Mouse (Mus musculus): Measurements from ENCODE around the gene Mcm10.

Gene Mcm10

DNA sequence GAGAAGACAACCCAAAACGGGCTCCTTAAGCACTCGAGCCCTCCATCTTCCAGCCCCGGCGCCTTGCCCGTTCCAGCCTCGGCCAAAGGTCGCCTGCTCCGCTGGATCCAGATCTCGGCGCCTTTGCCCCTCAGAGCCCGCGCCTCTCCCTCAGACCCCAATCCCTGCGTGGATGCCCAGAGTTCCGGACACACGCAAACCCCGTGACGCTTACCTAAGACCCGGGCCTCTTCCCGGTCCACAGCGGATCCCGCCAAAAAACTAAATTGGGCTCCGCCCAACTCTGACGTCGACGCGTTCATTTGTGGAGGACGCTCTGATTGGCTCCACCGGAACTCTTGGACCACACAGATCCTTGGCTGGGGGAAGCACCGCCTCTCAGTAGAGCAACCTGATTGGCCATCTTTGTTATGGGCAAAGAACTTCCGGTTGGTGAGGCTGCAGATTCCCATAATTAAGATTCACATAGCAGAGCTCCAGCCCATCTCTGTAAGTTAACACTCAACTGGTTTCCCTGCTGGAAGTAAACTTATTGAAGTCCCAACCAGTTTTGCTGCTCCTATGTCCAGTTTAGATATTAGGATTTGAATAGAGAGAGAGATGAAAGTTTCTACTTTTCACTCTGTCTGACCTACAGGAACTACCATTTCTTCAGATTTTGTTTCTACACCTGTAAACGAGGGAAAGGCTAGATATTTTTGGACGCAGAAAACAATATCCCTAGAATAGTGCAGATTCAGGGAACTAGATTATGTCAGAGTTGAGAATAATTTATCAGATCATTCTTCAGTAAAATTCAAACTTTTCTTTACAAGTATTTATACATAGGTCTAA is at the start of gene Mcm10:
Gene Mcm10 (minus strand): TSS at position 301 of the 834 bp plus-strand sequence.
- DNase-seq = peak; percentile 83

GRCm38 (mm10) chr2:5061133-5061708 is 48.6 kb upstream of the Mcm10 start:
- DNase-seq = no peak

DNA sequence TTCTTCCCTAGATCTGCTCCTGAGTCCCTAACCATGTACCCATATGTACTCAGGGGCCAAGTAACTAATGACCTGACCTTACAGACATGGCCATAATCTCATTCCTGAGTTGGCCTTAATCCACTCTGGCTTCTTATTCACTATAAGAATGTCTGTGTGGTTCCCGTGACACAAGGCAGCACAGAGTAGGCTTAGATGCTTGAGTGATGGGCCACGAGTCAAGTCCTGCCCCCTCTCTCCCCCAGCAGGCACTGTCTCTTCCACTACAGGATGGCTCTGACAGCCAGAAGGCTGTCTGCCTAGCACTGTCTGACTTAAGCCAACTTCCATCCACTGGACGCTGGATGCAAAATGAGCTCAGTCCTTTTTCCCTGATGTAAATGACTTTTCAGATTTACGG is 47.4 kb upstream of the Mcm10 start:
- DNase-seq = no peak

GRCm38 (mm10) chr2:5058436-5058835 is 45.8 kb upstream of the Mcm10 start:
- DNase-seq = no peak

GRCm38 (mm10) chr2:5050562-5050961 is 38.0 kb upstream of the Mcm10 start:
- no peak for DNase-seq

- DNase-seq = no peak
These were observed 34.4 kb upstream of the Mcm10 start for GRCm38 (mm10) chr2:5047016-5047415.

GRCm38 (mm10) chr2:5045269-5045965 is 32.8 kb upstream of the Mcm10 start:
- no peak for DNase-seq

- no peak for DNase-seq
These were observed 31.7 kb upstream of the Mcm10 start for GRCm38 (mm10) chr2:5044321-5044720.

GRCm38 (mm10) chr2:5043476-5043761 is 30.8 kb upstream of the Mcm10 start:
- DNase-seq = no peak

- no peak for DNase-seq
These were observed 30.3 kb upstream of the Mcm10 start for GRCm38 (mm10) chr2:5042616-5043475.

DNA sequence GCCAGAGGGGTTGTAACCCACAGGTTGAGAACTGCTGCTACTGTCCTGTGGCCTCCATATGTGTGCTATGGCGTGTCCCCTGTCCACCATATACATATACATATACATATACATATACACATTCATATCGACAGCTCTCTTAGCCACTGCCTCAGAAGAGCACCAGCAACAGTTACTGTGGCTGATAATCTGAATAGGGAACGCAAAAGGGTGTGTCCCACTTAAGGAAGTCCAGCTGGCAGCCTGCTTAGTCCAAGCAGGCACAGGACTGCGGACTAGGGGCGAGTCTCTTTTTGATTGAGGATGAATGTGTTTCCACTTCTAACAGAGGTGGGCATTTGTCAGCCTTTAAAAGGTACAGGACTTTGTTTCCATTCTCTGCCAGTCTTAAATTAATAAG is 29.3 kb upstream of the Mcm10 start:
- DNase-seq = no peak

DNA sequence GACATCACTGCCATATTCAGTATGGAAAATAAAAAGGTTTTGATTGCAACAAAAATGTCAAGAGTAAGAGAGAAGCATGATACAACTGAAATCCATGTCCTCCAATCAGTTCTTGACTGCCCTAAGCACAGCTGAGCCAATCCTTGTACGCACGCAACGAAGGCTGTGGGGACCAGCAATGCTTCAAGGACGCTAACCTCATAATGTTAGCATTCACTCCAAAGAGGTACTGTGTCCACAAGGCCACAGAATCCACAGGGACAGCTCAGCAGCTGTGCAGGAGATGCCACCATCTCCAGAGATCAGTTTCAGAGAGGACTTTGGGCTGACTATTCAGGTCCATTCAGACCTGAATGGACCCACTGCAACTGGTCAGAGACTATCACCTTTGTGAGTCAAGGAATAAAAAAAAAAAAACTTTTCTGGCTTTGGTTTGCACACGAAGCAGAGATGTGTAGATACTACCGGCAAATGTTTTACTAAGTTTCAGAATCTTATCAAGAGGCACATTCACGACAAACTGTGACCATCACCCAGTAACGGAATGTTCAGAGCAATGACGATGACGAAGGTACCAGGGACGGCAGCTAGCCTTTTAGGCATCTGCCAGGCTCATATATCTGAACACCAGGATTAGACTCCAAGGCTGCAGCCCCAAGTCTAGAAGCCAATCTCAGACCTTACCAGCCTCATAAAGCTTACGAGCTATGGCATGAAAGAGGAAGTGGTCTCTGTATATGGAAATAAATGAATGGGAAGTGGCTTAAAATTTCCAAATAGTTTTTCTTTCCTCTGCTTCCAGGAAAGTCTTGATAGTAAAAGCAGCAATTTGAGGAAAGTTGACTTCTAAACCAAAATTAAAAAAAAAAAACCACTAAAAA is 27.9 kb upstream of the Mcm10 start:
- DNase-seq = no peak

DNA sequence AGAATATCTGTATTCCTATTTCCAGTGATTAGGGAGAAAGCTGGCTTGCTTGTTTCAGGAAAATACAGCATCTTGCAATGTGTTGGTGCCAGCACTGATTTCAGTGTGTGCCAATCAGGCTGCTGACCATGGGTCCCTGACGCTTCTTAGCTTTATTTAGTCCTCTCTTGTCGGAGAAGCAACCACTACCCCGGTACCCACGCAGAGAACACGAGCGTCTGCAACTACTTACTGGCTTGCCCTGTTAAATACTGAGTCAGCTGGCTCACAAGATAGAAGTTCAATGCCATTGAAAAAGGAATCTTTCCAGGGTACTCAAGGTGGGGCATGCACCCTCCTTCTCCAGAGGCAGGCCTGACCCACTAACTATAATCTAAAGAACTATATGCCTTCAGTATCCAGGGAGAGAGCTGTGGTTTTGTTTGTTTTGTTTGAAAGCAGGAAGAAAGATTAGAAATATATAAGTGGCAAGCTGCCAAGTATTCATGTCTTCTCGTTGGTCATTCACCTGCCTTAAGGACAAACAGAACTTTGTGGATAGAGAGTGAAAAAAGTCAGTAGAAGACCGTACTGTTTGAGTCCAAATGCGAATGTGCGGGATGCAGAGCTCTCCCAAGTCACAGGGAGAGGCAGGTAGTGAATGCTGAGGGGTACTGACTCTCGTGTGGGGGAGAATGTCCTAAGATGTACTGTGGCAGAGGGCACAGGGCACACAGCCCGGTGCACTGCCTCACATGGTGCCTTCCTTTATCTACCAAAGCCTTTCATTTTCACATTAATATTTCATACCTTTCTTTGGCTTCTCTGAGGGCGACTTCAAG is 27.0 kb upstream of the Mcm10 start:
- no peak for DNase-seq

- DNase-seq = peak; percentile 84
These were observed 25.7 kb upstream of the Mcm10 start for GRCm38 (mm10) chr2:5038320-5038719.

DNA sequence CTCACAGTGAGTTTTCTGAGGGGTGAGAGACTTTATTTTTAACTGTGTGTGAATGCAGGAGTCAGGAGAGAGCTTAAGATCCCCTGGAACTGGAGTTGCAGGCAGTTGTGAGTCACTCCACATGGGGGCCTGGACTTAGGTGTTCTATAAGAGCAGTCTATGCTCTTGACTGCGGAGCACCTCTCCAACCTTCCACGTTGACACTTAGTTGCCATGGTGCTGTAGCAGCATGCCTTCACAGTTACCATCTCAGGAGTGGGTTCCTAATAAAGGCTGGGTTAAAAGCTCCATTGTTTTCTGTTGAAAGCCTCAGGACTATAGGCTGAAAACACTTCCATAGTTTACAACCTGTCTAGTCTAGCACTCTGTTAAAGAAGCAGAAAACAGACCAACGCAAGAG is 24.8 kb upstream of the Mcm10 start:
- no peak for DNase-seq

DNA sequence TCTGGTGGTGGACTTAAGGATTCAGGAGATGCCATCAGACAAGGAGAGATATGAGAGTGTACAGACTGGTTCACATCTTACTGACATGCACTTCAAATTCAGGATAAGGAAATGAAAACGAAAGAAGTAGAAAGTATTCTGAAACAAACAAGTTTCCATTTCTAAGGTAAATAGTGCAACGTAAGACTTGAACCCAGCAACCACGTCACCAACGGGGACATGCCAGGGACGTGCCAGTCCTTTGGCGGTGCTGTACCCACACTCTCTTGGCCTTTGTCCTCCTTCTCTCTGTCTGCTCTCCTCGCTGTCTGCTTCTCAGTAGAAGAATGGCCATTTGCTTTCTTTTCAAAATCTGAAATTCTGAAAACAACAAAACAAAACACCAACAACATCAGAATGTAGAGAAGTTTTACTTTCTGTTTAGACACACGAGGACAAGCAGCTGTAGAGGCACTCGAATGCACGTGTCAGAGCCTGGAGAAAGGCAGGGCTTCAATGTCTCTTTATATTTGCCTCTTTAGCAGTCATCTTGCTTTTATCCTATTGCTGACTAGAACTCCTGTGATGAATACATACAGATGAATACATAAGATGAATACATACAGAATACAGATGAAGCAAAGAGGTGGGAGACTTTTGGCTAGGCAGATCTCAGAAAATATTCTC is 24.0 kb upstream of the Mcm10 start:
- no peak for DNase-seq

GRCm38 (mm10) chr2:5035241-5035640 is 22.6 kb upstream of the Mcm10 start:
- no peak for DNase-seq

DNA sequence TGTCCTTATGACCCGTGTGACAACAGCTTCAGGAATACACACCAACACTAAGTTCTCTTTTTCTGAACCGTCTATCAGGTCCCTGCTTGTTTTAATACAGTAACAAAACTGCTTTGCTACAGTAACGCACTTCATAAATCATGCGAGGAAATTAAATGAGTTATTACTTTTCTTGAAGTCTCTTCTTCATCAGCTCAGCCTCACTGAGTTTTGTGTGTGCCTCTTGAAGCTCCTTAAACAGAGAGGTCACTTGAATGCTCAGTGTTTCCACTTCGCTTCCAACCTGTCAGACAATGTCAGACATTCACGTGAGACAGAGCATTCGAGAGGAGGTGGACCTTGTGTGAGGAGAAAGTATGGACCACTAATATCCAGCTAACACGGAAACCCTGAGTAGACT is 22.2 kb upstream of the Mcm10 start:
- DNase-seq = no peak

- DNase-seq = no peak
These were observed 21.2 kb upstream of the Mcm10 start for GRCm38 (mm10) chr2:5033546-5034420.

GRCm38 (mm10) chr2:5032665-5033064 is 20.1 kb upstream of the Mcm10 start:
- DNase-seq = no peak

All from cerebellum, adult 9-10 months (tissue).